Mouse (Mus musculus) gastrocnemius, adult 18-20 months (tissue): ENCODE results near the gene Bpifb2. TPM values are rescaled to one million over a fixed set of nuclear protein-coding genes. Genes with fewer than 3 reads are reported as not detected.
"Not testable (repeated sequence)": the region's sequence is repeated elsewhere in the genome, so short reads cannot be mapped to it uniquely, and the experiment has no call there.

Experiments used
- DNase-seq: peaks from one replicate; pipeline ENCODE4 v3.0.0; 2021; ENCODE audit warnings: low spot score
- long read RNA-seq, 2 experiments: library from polyadenylated mRNA; stranded (forward); transcript quantifications; one replicate each; pipeline ENCODE4 v2.0.0; 2021
- total RNA-seq, 2 experiments: library from RNA; stranded (reverse); gene quantifications; 2 replicates each; pipeline ENCODE4 v1.2.3; 2021

Bpifb2 gene
- total RNA-seq = not detected
- long read RNA-seq, experiment 1 = 0 reads
- long read RNA-seq, experiment 2 = 0 reads

- DNase-seq = no peak
Measured at GRCm38 (mm10) chr2:153874745-153875144, at the start of gene Bpifb2. Gene Bpifb2 (plus strand): TSS chr2:153875045.

- DNase-seq = not testable (repeated sequence)
Measured at GRCm38 (mm10) chr2:153825900-153826299, 48.9 kb upstream of the Bpifb2 start.

- no peak for DNase-seq
Measured at GRCm38 (mm10) chr2:153827171-153827830, 47.5 kb upstream of the Bpifb2 start.

- no peak for DNase-seq
Measured at GRCm38 (mm10) chr2:153828704-153829103, 46.1 kb upstream of the Bpifb2 start.

- DNase-seq = no peak
Measured at GRCm38 (mm10) chr2:153833291-153833690, 41.6 kb upstream of the Bpifb2 start.

GRCm38 (mm10) chr2:153842854-153843253 is 32.0 kb upstream of the Bpifb2 start:
- no peak for DNase-seq

- no peak for DNase-seq
Measured at GRCm38 (mm10) chr2:153848389-153848788, 26.5 kb upstream of the Bpifb2 start.

- DNase-seq = no peak
Measured at GRCm38 (mm10) chr2:153850351-153851029, 24.4 kb upstream of the Bpifb2 start.

GRCm38 (mm10) chr2:153851030-153851360 is 23.9 kb upstream of the Bpifb2 start:
- DNase-seq = peak; percentile 8

- DNase-seq = no peak
Measured at GRCm38 (mm10) chr2:153853544-153853943, 21.3 kb upstream of the Bpifb2 start.

- DNase-seq = no peak
Measured at GRCm38 (mm10) chr2:153859581-153859980, 15.3 kb upstream of the Bpifb2 start.

- no peak for DNase-seq
Measured at GRCm38 (mm10) chr2:153860315-153860714, 14.5 kb upstream of the Bpifb2 start.

- no peak for DNase-seq
Measured at GRCm38 (mm10) chr2:153860715-153861114, 14.1 kb upstream of the Bpifb2 start.

GRCm38 (mm10) chr2:153861960-153862359 is 12.9 kb upstream of the Bpifb2 start:
- DNase-seq = no peak

- DNase-seq = no peak
Measured at GRCm38 (mm10) chr2:153870984-153871383, 3.9 kb upstream of the Bpifb2 start, which contains the start of gene Sun5. Gene Sun5 (minus strand): TSS chr2:153871084.

GRCm38 (mm10) chr2:153899111-153899510 is 24.3 kb downstream of the Bpifb2 start:
- no peak for DNase-seq

- DNase-seq = no peak
Measured at GRCm38 (mm10) chr2:153900088-153900487, 25.2 kb downstream of the Bpifb2 start, which contains the start of gene Bpifb6. Gene Bpifb6 (plus strand): TSS chr2:153900388.

GRCm38 (mm10) chr2:153902726-153903125 is 27.9 kb downstream of the Bpifb2 start:
- DNase-seq = no peak

- DNase-seq = no peak
Measured at GRCm38 (mm10) chr2:153906626-153907025, 31.8 kb downstream of the Bpifb2 start.

- no peak for DNase-seq
Measured at GRCm38 (mm10) chr2:153914151-153914550, 39.3 kb downstream of the Bpifb2 start.

GRCm38 (mm10) chr2:153917930-153918329 is 43.1 kb downstream of the Bpifb2 start, which contains the start of gene Bpifb3:
Gene Bpifb3 (plus strand): TSS chr2:153918230.
- DNase-seq = no peak

- DNase-seq = no peak
Measured at GRCm38 (mm10) chr2:153921246-153921645, 46.4 kb downstream of the Bpifb2 start.

GRCm38 (mm10) chr2:153929871-153930413 is 55.1 kb downstream of the Bpifb2 start:
- DNase-seq = peak; percentile 15
